Mouse (Mus musculus) liver, embryonic 12.5 days (tissue): ENCODE measurements around the gene Ccm2l. TPM values are rescaled to one million over a fixed set of nuclear protein-coding genes. Genes with fewer than 3 reads are reported as not detected.

Source experiments
- ATAC-seq: fragments of 200-750 bp; cut with Nextera tagmentation; 2 replicates; pipeline ENCODE4 v1.8.0; 2017; ENCODE audit warnings: moderate number of reproducible peaks, mild to moderate bottlenecking, moderate library complexity
- H3K27ac ChIP-seq: fragments of 300-500 bp; sonication (generic); 2 replicates; pipeline ENCODE4 v1.5.1; 2016; ENCODE audit warnings: mild to moderate bottlenecking
- H3K27me3 ChIP-seq: fragments of 300-500 bp; sonication (generic); replicated peaks from 2 replicates; pipeline ENCODE4 v1.6.1; 2016; ENCODE audit warnings: mild to moderate bottlenecking, moderate library complexity
- H3K36me3 ChIP-seq: fragments of 300-500 bp; sonication (generic); 2 replicates; pipeline ENCODE4 v1.6.1; 2016; ENCODE audit warnings: mild to moderate bottlenecking, moderate library complexity
- H3K4me1 ChIP-seq: fragments of 300-500 bp; sonication (generic); 2 replicates; pipeline ENCODE4 v1.6.1; 2016
- H3K4me2 ChIP-seq: fragments of 300-500 bp; sonication (generic); 2 replicates; pipeline ENCODE4 v1.6.1; 2016; ENCODE audit warnings: mild to moderate bottlenecking, moderate library complexity
- H3K4me3 ChIP-seq: fragments of 300-500 bp; sonication (generic); 2 replicates; pipeline ENCODE4 v1.5.1; 2016; ENCODE audit warnings: mild to moderate bottlenecking, moderate library complexity
- H3K9ac ChIP-seq: fragments of 300-500 bp; sonication (generic); 2 replicates; pipeline ENCODE4 v1.6.1; 2016; ENCODE audit warnings: mild to moderate bottlenecking, moderate library complexity
- H3K9me3 ChIP-seq: fragments of 300-500 bp; sonication (generic); replicated peaks from 2 replicates; pipeline ENCODE4 v1.6.1; 2016; ENCODE audit warnings: mild to moderate bottlenecking, moderate library complexity
- WGBS: fragments of 180-500 bp; shearing (Covaris S2); methylation state at CpG from one replicate; pipeline ENCODE4 v1.1.7; 2016; ENCODE audit not compliant: insufficient replicate concordance; 5-methylcytosine and 5-hydroxymethylcytosine counted together
- polyA plus RNA-seq: library from polyadenylated mRNA; unstranded; fragments of >200 nt; fragmentation: Nextera tagmentation; extraction: Ambion mirVana; gene quantifications from 2 replicates; pipeline ENCODE4 v1.2.1, GENCODE M21; 2016

Gene Ccm2l
- polyA plus RNA-seq, 1 experiment from 2014 or later = 2.6 TPM

- ATAC-seq = no peak
- no peak overlapping the region for H3K27ac ChIP-seq
- no peak overlapping the region for H3K9ac ChIP-seq
- 0 out of 2 replicates have a peak, but pooled peaks cover 8% of the 10 kb centered on the region for H3K4me1 ChIP-seq
- no peak overlapping the region for H3K4me3 ChIP-seq
- WGBS = 75% methylated on average over 8 of the region's 8 CpGs
- no peaks in the 10 kb centered on the region for H3K36me3 ChIP-seq
- no peaks in the 10 kb centered on the region for H3K9me3 ChIP-seq
- H3K4me2 ChIP-seq = no peak overlapping the region
- no peaks in the 10 kb centered on the region for H3K27me3 ChIP-seq
These were observed 17.5 kb downstream of the Ccm2l start for GRCm38 (mm10) chr2:153083275-153083674.

- Histone ChIP-seq H3K9me3 (no peaks in the 10 kb centered on the region), H3K27me3 (no peaks in the 10 kb centered on the region), H3K4me1 (0 out of 2 replicates have a peak, but pooled peaks cover 5% of the 10 kb centered on the region), H3K4me3 (no peak overlapping the region), H3K4me2 (no peak overlapping the region), H3K27ac (peak overlapping the region; percentile 27; the same call in 1 of the 2 replicates), H3K36me3 (no peaks in the 10 kb centered on the region), H3K9ac (no peak overlapping the region)
- 65% methylated on average over 4 of the region's 4 CpGs for WGBS
- ATAC-seq = no peak
These were observed 18.1 kb downstream of the Ccm2l start for GRCm38 (mm10) chr2:153083824-153084223.

- Histone ChIP-seq H3K9me3 (no peaks in the 10 kb centered on the region), H3K4me1 (0 out of 2 replicates have a peak, but pooled peaks cover 5% of the 10 kb centered on the region), H3K4me2 (no peak overlapping the region), H3K27ac (peak overlapping the region; percentile 27; the same call in 1 of the 2 replicates), H3K9ac (no peak overlapping the region), H3K36me3 (no peaks in the 10 kb centered on the region), H3K4me3 (no peak overlapping the region), H3K27me3 (no peaks in the 10 kb centered on the region)
- 40% methylated on average over 7 of the region's 7 CpGs for WGBS
- ATAC-seq = peak; percentile 46; the same call in 1 of the 2 replicates
These were observed 18.7 kb downstream of the Ccm2l start for GRCm38 (mm10) chr2:153084261-153084976.

GRCm38 (mm10) chr2:153085556-153085955 is 19.8 kb downstream of the Ccm2l start:
- H3K27me3 ChIP-seq = no peaks in the 10 kb centered on the region
- no peak overlapping the region for H3K4me2 ChIP-seq
- H3K9me3 ChIP-seq = no peaks in the 10 kb centered on the region
- H3K4me3 ChIP-seq = no peak overlapping the region
- H3K4me1 ChIP-seq = peaks cover 11% of the 10 kb centered on the region; the same call in 1 of the 2 replicates
- 56% methylated on average over 6 of the region's 6 CpGs for WGBS
- H3K36me3 ChIP-seq = no peaks in the 10 kb centered on the region
- H3K27ac ChIP-seq = no peak overlapping the region
- H3K9ac ChIP-seq = no peak overlapping the region
- ATAC-seq = no peak

- H3K4me3 ChIP-seq = no peak overlapping the region
- H3K4me1 ChIP-seq = peaks cover 17% of the 10 kb centered on the region; the same call in 1 of the 2 replicates
- no peak for ATAC-seq
- no peak overlapping the region for H3K9ac ChIP-seq
- WGBS = 64% methylated on average over 4 of the region's 4 CpGs
- H3K36me3 ChIP-seq = no peaks in the 10 kb centered on the region
- H3K27ac ChIP-seq = no peak overlapping the region
- no peaks in the 10 kb centered on the region for H3K9me3 ChIP-seq
- H3K27me3 ChIP-seq = no peaks in the 10 kb centered on the region
- H3K4me2 ChIP-seq = no peak overlapping the region
These were observed 20.4 kb downstream of the Ccm2l start for GRCm38 (mm10) chr2:153086166-153086565.

- Histone ChIP-seq H3K36me3 (no peaks in the 10 kb centered on the region), H3K4me2 (no peak overlapping the region), H3K9me3 (no peaks in the 10 kb centered on the region), H3K9ac (no peak overlapping the region), H3K4me3 (no peak overlapping the region), H3K27ac (no peak overlapping the region), H3K27me3 (no peaks in the 10 kb centered on the region), H3K4me1 (peaks cover 20% of the 10 kb centered on the region; the same call in 1 of the 2 replicates)
- ATAC-seq = no peak
- WGBS = 73% methylated on average over 10 of the region's 10 CpGs
These were observed 21.3 kb downstream of the Ccm2l start for GRCm38 (mm10) chr2:153087091-153087490.

- Histone ChIP-seq H3K27ac (no peak overlapping the region), H3K9me3 (no peaks in the 10 kb centered on the region), H3K36me3 (no peaks in the 10 kb centered on the region), H3K4me1 (peaks cover 23% of the 10 kb centered on the region; the same call in 1 of the 2 replicates), H3K4me2 (no peak overlapping the region), H3K9ac (no peak overlapping the region), H3K27me3 (no peaks in the 10 kb centered on the region), H3K4me3 (no peak overlapping the region)
- ATAC-seq = no peak
- WGBS = 56% methylated on average over 2 of the region's 2 CpGs
These were observed 23.6 kb downstream of the Ccm2l start for GRCm38 (mm10) chr2:153089316-153089715.

GRCm38 (mm10) chr2:153090551-153091165 is 24.9 kb downstream of the Ccm2l start:
- WGBS = 6% methylated on average over 10 of the region's 10 CpGs
- peak overlapping the region; percentile 13 for H3K4me2 ChIP-seq
- H3K4me3 ChIP-seq = no peak overlapping the region
- peak; percentile 47; the same call in 1 of the 2 replicates for ATAC-seq
- H3K36me3 ChIP-seq = no peaks in the 10 kb centered on the region
- H3K27me3 ChIP-seq = no peaks in the 10 kb centered on the region
- no peak overlapping the region for H3K9ac ChIP-seq
- no peaks in the 10 kb centered on the region for H3K9me3 ChIP-seq
- H3K27ac ChIP-seq = peak overlapping the region; percentile 34; the same call in 1 of the 2 replicates
- peaks cover 21% of the 10 kb centered on the region; the same call in 1 of the 2 replicates for H3K4me1 ChIP-seq

- Histone ChIP-seq H3K9me3 (no peaks in the 10 kb centered on the region), H3K4me1 (no peaks in the 10 kb centered on the region), H3K9ac (no peak overlapping the region), H3K4me2 (peak overlapping the region; percentile 72), H3K27me3 (peaks cover 71% of the 10 kb centered on the region), H3K4me3 (peak overlapping the region; percentile 47; the same call in 1 of the 2 replicates), H3K36me3 (no peaks in the 10 kb centered on the region), H3K27ac (no peak overlapping the region)
- WGBS = 37% methylated on average over 23 of the region's 23 CpGs
- ATAC-seq = no peak
These were observed 41.5 kb downstream of the Ccm2l start for GRCm38 (mm10) chr2:153107046-153107766.

GRCm38 (mm10) chr2:153107802-153108201 is 42.0 kb downstream of the Ccm2l start:
- Histone ChIP-seq H3K27me3 (peaks cover 76% of the 10 kb centered on the region), H3K27ac (no peak overlapping the region), H3K9me3 (no peaks in the 10 kb centered on the region), H3K4me3 (peak overlapping the region; percentile 47; the same call in 1 of the 2 replicates), H3K4me1 (no peaks in the 10 kb centered on the region), H3K36me3 (no peaks in the 10 kb centered on the region), H3K4me2 (peak overlapping the region; percentile 72), H3K9ac (no peak overlapping the region)
- WGBS = 8% methylated on average over 15 of the region's 15 CpGs
- ATAC-seq = no peak

GRCm38 (mm10) chr2:153108313-153109264 is 42.8 kb downstream of the Ccm2l start, which contains the start of gene Hck:
Hck (plus strand) TSS chr2:153108468.
- no peaks in the 10 kb centered on the region for H3K36me3 ChIP-seq
- 3% methylated on average over 52 of the region's 52 CpGs for WGBS
- peak; percentile 52; the same call in 1 of the 2 replicates for ATAC-seq
- H3K4me2 ChIP-seq = peak within 1 kb of the TSS; percentile 72
- H3K4me1 ChIP-seq = no peaks in the 10 kb centered on the region
- H3K27me3 ChIP-seq = peaks cover 80% of the 10 kb centered on the region
- no peaks in the 10 kb centered on the region for H3K9me3 ChIP-seq
- H3K27ac ChIP-seq = no peak within 1 kb of the TSS
- peak within 1 kb of the TSS; percentile 47 for H3K4me3 ChIP-seq
- H3K9ac ChIP-seq = peak within 1 kb of the TSS; percentile 38; the same call in 1 of the 2 replicates
